Mouse (Mus musculus) monocyte, adult 5-6 weeks (primary cell): ENCODE measurements around the gene Cd72. TPM values are rescaled to one million over a fixed set of nuclear protein-coding genes. Genes with fewer than 3 reads are reported as not detected.
"Not testable (repeated sequence)": the region's sequence is repeated elsewhere in the genome, so short reads cannot be mapped to it uniquely, and the experiment has no call there.

Source experiments
- ATAC-seq: fragments of 153-309, 156-312 bp; replicated peaks from 2 replicates; pipeline ENCODE4 v1.8.0; 2017; ENCODE audit warnings: mild to moderate bottlenecking; ENCODE audit not compliant: low TSS enrichment, insufficient number of reproducible peaks, severe bottlenecking, poor library complexity, low FRiP score
- total RNA-seq: library from RNA; stranded (forward); fragments of 200-1000, 200-491, 200-594 nt; gene quantifications from 3 replicates; pipeline ENCODE4 v1.2.3, GENCODE M21; 2017

Gene Cd72
- 76.6 to 146 TPM (median 108 TPM) in 3 replicates for total RNA-seq

DNA sequence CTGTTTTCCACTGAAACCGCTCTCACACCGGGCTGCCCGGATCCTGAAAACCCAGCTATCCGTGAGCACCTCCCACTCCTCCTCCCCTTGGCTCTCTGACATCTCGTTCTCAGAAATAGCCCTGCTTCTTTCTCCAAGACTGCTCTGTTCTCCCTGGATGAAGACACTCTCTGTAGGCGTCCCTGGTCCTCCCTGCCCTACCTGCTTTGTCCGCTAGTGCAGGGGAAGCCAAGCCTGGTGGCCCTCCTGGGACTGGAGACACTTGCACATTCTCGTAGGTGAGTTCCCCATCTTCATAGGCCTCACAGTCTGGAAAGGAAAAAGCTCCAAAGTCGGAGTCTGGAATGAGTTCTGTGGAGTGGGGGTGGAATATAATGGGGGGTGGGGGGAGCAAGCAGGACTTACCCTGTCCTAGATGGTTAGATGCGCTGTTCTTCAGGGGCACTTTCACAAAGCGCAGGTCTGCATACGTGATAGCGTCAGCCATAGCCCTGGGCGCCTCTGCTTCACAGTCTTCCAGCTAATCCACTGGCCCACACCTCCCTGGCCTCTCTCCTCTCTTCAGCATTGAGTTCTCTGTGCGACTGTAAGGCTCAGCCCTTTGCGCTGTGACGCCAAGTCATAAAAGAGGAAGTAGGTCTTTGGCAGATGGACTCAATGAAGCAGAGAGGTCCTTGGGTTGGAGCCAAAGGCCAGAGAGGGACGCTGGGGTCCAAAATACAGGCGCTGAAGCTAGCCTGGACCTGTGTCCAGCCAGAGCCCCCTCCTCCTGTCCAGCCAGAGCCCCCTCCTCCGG lies at the start of gene Cd72:
TSS of gene Cd72 (minus strand) at position 588 of the 796 bp plus-strand sequence.
- ATAC-seq, result peak; percentile 74

DNA sequence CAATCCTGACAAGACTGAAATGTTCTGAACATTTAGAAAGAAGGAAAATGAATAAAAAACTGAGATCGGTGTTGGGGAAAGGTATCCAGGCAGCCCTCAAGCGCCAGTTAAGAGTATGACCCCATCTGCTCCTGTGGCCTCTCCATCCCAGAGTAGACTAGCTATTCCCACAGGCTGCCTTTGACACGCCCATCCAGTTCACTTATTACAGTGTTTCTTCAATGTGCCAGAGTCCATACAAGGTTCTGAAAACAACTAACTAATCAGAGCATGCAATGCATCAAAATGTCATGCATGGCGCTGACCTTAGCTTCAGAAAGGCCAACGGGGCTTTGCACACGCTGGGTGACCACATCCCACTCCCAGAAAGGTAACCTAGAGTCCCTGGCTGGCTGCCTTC lies 49.1 kb upstream of the Cd72 start:
- ATAC-seq, result no peak

DNA sequence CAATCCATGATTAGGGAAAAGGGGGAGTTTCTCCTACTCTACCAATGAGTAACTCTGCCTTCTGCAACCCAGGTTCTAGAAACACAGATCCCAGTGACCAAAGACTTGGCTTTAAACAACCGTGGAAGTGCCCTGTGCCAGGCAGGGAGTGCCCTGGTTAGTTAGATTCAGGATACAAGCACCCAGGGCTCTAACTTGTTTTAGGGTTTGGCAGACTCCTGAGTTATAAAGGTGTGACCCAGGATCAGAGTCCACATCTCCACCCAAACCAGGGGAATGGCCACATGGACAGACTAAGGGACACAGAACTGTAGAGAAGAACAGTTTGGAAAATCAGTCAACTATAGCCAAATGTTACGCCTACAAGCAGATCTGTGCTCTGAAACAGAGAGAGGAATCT lies 48.6 kb upstream of the Cd72 start:
- no peak for ATAC-seq

DNA sequence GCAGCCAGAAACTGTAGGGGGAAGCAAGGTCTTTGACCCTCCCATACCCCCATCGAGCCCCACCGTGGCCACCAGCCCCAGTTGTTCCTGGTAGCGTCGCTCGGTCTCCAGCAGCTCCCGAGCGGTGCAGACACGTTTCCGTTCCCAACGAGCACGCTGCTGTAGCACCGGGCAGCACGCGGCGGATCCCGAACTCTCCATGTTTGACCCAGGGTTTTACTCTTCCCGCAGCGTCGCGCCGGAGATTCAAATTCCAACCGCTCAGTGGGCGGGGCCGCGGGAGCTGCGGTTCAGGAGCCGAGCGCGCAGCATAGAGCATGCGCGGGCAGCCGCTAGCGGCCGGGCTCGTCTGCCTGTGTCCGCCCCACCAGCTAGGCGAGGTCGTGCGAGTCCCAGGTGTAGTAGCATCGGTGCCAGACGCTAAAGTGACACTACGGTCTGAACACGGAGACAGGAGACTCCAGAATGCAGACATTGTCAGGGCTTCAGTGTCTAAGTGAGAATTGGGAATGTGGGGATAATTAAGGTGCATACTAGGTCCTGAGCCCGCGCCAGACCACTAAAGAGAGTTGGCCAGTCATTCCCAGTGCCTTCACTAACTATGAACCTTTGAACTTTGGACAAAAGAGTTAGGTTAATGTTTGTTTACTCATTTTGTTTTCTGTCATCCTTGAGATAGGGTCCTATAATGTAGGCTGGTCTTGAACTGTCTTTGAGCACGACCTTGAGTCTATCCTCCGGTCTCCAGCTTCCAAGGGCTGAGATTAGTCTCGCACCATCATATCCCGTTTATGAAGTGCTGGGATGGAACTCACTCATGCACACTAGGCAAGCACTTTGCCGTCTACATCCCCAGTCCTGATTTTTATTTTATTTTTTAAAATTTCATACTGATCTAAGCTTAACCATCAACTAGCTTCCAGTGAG lies 45.2 kb upstream of the Cd72 start, which contains the start of gene Arhgef39:
TSS of gene Arhgef39 (minus strand) at position 289 of the 927 bp plus-strand sequence.
- ATAC-seq, result peak; percentile 20; the same call in 1 of the 2 replicates

DNA sequence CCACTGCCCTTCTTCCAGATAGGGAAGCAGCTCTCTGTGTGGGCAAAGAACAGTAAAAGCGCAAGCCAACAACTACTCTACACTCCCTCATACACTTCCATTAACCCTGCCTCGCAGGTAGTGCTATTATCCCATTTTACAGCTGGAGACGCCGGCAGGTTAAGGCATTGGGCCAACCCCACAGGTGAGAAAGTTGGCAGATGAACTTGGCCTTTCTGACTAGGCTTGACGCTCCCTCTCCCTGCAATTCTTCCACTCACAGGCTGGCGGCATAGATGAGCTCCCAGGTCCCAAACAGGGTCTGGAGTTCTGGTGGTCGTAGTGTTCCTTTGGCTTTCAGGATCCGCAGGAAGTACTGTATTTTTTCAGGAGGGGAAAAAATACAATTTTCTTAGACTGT lies 44.6 kb upstream of the Cd72 start:
- no peak for ATAC-seq

DNA sequence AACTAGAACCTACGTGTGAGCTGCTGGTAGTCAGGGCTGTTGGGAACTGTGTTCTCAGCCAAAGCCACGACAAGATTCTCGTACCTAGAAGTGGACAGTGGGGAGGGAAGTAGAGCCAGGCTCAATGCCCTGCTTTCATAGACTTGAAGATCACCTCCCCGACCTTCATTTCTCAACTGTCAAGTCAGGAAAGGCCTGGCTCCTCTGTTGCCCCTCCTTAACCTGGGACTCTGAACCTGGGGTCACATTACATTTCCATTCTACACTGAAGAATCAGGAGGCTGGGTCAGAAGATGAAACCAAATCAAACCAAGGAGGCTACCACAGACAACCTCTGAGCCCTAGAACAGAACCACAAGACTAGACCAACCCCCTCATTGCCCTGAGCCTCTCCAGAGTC lies 43.5 kb upstream of the Cd72 start:
- no peak for ATAC-seq

DNA sequence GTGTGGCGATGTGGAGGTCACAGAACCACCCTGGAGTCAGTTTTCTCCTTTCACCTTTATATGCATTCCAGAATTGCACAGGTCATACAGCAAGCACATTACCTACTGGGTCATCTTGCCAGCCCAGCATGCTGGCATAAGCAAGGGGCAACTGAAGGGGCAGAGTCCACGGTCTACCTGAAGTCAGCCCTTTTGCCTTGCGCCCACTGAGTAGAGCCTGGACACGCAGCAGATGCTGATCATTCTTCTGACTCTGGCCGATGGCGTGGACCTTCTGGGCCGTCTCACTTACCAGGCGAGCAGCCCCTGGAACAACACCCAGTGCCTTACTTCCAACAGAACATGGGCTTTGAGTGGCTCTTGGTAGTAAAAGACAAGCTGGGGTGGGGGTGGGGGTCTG lies 43.0 kb upstream of the Cd72 start:
- no peak for ATAC-seq

DNA sequence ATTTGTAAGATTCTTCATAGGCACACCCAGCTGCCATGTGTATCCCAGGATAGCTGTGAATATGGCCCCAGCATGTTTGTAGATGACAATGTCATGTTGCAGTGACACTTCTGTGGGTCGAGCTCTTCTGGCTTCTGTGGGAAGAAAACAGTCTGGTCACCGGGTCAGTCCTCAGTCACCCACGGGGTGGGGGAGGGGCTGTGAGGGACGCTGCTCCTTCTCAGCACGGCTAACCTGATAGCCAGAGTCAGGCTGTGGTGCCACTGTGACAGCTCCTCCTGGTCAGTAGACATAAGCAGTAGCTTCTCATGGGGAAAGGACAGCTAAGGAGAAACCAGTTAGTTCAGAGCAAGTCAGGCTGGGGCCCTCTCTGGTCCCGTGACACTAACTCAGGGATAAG lies 42.2 kb upstream of the Cd72 start:
- ATAC-seq, result no peak

DNA sequence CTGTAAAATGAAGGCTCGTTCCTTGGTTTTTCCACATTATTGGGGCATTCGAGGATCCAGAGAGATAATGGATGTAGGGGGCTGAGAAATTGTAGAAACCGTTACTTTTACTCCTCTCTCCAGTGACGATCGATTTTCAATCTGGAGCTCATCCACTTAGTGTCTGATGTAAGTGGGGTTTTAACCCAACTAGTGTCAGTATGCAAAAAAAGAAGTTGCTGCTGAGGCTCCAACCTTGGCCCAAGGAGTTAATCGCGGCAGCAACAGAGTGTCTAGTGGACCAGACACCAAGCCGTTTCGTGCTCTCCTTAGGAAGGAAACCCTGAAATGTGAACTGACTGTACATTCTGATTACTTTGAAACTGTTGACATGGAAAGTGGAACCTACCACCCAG lies 39.4 kb upstream of the Cd72 start:
- no peak for ATAC-seq

DNA sequence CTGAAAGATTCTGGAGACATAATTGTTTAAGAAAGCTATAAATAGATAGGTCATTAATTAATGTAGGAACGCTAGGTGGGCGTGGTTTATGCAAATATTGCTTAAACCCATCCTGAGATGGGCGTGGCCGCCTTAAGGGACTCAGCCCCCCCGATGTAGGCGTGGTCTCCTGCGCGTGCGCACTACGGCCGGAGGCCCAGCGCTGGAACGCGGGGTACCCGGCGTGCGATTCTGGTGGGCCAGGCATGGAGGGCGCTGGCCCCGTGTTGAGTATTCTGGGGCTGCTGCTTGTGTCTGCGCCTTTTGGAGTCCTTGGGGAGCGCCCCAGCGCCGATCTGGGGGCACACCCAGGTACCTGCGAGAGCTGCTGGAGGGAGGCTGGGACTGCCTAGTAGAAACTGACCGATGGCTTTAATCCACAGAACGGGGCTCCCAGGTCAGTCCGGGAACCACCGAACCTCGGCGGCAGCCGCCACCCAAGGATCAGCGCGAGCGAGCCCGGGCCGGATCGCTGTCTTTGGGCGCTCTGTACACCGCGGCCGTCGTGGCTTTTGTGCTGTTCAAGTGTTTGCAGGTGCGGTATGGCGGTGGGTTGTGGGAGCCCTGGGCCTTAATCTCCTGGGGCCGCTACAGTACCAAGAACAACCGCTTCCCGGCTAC lies 38.9 kb upstream of the Cd72 start:
- peak; percentile 52 for ATAC-seq

DNA sequence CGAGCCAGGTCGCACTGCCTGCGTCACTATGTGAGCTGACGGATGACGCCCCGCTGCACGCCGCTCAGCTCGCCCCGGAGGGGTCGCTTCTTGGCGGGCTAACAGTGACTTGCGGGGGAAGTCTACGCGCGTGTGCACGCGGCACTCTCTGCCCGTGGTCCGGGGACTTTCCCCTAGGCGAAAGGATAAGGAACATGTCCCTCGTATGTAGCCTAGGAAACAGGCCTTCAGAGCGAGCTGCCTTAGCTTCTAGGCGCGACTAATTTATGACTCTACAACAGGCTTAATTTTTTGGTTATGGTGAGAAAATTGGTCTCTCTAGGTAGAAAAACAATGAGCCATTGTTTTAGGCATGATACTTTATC lies 38.4 kb upstream of the Cd72 start, which contains the start of gene Ccdc107:
TSS of gene Ccdc107 (plus strand) at position 80 of the 365 bp plus-strand sequence.
- peak; percentile 91 for ATAC-seq

DNA sequence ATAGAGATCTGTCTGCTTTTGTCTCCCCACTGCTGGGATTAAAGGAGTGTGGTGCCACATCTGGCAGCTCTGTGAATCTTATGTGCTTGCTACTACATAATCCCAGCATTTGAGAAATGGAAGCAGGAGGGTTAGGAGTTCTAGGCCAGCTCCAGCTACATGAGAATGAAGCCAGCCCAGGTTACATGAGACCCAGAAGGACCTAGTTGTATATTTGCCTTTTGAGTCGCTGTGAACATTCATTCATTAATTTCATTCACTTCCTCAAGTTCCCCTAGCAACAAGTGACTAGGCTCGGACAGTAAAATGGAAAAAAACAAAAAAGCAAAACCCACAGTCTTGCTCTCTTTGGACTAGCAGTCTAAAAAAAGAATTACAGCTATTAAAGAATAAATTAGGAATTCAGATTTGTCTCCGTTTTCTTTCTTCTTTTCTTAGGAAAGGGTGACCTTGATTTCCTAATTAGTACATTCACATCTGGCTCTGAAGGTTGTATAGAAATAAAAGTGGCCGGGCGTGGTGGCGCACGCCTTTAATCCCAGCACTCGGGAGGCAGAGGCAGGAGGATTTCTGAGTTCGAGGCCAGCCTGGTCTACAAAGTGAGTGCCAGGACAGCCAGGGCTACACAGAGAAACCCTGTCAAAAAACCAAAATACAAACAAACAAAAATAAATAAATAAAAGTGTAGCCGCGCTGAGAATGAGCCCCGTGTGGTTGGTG lies 37.8 kb upstream of the Cd72 start:
- ATAC-seq, result 0 out of 2 replicates have a peak, but pooled peaks have one; percentile 11

DNA sequence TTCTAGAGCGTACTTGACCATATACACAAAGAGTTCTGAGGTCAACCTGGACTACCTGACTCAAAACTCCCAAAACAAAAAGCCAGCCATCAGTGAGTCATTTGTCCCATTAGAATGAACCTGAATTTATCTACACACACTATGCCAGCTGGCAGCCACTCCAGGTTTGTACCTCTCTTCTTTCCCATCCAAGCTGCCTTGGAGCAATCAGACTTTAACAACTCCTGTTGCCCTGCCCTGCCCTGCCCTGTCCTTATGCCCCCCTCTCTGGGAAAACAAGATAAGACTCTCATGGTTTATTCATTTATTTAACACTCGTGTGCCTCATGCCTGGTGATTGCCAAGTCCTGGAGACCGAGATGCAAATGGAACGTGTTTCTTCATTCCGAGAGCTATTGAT lies 36.4 kb upstream of the Cd72 start:
- ATAC-seq, result no peak

DNA sequence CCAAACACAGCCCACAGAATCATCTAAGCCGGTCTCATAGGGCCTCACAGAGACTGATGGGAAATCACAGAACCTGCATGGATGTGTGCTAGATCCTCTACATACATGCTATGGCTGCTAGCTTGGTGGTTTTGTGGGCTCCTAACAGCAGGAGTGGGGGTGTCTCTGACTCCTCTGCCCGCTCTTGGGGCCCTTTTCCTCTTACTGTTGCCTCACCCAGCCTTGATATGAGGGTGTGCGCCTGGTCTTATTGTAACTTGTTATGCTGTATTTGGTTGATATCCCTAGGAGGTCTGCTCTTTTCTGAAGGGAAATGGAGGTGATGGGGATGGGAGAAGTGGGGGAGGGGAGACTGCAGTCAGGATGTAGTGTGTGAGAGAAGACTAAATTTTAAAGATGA lies 35.2 kb upstream of the Cd72 start:
- ATAC-seq, result no peak

DNA sequence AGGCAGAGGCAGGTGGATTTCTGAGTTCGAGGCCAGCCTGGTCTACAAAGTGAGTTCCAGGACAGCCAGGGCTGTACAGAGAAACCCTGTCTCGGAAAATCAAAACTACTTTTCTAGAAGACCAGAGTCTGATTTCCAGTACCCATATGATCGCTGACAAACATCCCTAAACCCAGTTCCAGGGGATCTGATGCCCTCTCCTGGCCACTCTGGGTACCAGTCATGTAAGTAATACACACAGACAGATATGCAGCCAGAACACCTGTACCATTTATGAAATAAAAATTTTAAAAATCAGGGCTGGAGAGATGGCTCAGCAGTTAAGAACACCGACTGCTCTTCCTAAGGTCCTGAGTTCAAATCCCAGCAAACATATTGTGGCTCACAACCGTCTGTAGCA lies 31.2 kb upstream of the Cd72 start:
- ATAC-seq, result not testable (repeated sequence)

DNA sequence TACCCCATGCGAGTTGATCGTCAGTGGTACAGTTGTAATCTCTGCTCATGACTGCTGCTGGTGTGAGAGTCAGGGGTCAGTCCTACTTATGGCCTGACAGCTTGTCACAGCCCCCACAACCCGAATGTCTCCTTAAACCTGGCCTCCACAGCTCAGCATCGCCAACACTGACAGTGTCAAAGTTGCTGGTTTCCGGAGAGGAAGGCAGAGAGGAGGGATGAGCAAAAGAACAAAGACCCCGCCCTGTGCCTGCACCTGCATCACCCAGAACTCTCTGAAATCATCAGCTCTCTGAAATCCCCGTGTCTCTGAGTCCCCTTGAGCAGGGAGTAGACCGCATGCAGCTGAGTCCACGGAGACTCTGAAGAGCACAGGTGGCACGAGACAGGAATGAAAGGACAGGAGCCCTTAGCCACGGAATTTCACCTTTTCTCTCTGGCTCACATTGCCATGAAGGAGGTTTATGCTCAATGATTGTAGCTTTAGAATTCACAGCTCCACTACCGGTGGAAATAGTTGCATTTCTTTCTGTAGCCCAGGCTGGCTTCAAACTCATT lies 29.2 kb upstream of the Cd72 start, which contains the start of gene Sit1:
TSS of gene Sit1 (minus strand) at position 200 of the 557 bp plus-strand sequence.
- no peak for ATAC-seq

DNA sequence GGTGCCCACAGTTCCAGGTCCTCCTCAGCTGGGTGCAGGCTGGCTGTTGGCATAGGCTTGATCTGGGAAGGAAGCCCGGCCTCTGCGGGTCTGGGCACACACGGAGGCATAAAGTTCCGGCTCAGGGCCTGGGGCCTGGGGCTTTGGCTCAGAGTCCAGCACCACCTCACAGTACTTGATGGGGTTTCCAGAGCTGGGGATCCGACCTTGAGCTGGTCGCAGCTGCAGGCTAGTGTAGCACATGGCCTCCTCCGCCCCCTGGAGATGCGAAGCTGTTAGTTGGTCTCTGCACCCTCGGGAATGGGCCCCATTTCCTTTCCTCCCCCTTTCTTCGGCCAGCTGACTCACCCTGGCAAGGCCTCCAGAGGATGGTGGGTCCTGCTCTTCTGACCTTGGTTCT lies 28.2 kb upstream of the Cd72 start:
- ATAC-seq, result no peak

DNA sequence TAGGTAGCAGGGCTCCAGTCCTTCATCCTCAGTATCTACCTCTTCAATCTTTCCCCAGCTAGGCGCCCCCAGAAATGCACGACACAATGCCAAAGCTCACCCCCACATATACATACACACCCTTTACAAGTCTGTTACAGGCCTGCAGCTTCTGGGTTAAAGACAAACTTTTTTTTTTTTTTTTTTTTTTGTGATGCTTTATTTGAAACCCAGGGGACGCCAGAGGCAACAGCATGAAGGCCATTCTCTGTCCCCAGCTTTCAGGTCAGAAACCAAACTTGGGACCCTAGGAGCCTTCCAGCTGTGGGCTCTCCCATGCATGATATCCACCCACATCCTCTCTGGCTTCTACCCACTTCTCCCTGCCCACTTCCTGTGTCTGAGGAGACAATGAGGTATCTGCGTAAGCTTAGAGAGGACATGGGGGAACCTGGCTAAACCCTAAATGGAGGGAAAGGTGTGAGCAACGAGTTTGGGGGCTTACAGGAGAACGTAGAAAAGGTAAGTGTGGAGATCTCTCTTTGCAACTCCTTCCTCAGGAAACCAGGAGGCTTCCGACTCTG lies 27.5 kb upstream of the Cd72 start:
- no peak for ATAC-seq
